Mouse (Mus musculus) gastrocnemius, adult 18-20 months (tissue): Measurements from ENCODE around the gene Lgi4. TPM values are rescaled to one million over a fixed set of nuclear protein-coding genes. Genes with fewer than 3 reads are reported as not detected.

Experiments
- DNase-seq: peaks from one replicate; pipeline ENCODE4 v3.0.0; 2021; ENCODE audit warnings: low spot score
- long read RNA-seq, 2 experiments: library from polyadenylated mRNA; stranded (forward); transcript quantifications; one replicate each; pipeline ENCODE4 v2.0.0; 2021
- total RNA-seq, 2 experiments: library from RNA; stranded (reverse); gene quantifications; 2 replicates each; pipeline ENCODE4 v1.2.3; 2021

Lgi4 gene
- total RNA-seq = 1 to 10 TPM; 1.7 to 3.5 TPM
- long read RNA-seq, experiment 1, full-length matches to known transcripts = 1 of 1 reads
- long read RNA-seq, experiment 1, partial matches to known transcripts = 0 of 1 reads
- long read RNA-seq, experiment 1, other reads (novel, unspliced or antisense) = 0 of 1 reads
- long read RNA-seq, experiment 2, partial matches to known transcripts = 1 of 1 reads
- long read RNA-seq, experiment 2, other reads (novel, unspliced or antisense) = 0 of 1 reads

DNA sequence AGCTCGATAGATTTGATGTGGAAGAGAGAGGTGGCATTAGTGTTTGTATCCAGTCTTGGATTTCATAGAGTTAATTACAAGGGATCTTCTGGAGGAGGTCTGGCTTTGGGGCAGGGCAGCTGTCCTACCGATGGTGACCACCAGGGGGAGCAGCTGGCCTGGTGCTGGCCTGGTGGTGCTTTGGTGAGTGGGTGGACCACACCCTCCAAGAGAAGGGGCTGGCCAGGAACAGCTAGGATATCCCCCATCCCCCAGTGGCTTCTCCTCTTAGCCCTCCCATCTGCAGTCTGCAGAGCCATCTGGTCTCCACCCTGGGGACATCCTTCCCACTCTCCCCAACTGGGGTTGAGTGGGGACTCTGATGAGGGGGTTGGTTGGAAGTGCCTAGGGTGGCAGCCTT lies at the start of gene Lgi4:
Gene Lgi4, plus strand, starts transcription at position 235 of the 400 bp plus-strand sequence.
- DNase-seq = peak; percentile 91

DNA sequence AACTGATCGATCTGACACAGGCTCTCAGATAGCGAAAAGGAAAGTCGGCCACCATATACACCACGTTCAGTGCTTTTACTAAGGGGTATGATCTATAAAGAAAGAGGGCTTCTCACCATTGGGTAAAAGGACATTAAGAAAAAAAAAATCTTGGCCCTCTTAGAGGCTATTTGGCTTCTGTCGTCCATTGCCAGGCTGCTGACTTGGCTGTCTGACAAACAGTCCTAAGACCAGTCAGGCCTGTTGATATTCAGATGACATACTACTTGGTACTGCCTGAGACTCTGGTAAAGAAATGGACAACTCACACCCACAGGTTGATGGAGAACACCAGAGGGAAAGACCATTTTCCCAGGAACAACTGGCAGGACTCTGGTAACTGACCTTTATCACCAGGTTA lies 46.2 kb upstream of the Lgi4 start:
- DNase-seq = no peak

DNA sequence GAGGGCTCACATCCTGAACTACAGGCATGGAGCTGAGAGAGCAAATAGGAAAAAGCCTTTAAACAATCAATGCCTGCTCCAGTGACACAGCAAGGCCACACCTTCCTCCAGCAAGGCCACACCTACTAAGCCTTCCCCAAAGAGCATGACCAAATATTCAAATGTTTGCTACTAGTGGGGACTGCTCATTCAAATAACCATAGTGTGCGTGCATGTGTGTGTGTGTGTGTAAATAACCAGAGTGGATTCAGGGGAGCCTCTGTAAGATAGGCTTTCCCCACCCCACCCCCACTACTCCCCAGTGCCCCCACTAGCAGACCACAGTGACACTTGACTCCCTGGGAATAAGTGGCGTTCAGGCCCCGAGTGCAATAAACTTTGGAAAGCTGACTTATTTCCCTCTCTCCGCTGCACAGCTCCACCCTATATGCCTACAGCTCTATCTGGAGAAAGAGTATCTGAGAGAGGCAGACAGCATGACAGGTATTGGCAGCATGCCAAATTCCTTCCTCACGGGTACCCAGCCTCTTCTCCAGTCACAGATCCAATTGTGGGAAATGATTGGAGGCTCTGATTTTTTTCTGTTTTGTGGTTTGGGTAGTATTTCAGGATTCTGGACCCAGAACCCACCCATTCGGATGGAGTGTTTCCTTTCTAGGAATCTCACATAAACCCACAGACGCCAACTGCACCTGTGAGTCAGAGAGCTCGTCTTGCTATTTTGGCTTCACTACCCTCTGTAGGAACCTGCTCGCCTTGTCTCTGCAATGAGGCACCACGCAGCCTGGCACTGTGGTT lies 41.8 kb upstream of the Lgi4 start:
- no peak for DNase-seq

DNA sequence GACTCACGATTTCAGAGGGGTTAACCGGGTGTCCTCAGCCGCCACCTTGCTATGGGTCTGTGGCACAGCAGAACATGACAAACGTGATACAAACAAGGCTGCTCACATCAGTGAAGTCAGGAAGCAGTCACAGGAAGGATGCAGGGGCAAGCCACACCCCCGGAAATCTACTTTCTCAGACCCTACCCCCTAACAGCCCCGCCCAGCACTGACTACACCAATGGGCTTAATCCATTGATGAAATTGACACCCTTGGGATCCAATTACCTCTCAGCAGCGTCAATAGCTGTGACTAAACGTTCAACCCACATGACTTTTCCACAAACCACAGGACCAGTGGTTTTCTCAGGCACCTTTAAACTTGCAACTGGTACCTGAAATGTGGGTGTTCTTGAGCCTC lies 30.5 kb upstream of the Lgi4 start:
- DNase-seq = no peak

DNA sequence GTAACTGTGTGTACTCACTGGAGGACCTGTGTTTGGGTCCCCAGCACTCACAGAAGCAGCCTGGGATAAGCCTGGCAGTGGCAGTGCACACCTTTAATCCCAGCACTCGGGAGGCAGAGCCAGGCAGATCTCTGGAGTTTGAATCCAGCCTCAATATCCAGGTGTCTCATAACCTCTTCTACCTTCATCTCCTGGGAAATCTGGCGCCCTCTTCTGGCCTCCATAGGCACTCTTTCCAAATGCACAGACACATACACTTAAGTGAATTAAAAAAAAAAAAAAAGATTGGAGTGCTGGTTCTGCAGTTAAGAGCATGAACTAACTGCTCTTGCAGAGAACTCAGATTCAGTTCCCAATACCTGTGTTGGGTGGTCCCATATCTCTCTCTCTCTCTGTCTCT lies 28.4 kb upstream of the Lgi4 start:
- no peak for DNase-seq

DNA sequence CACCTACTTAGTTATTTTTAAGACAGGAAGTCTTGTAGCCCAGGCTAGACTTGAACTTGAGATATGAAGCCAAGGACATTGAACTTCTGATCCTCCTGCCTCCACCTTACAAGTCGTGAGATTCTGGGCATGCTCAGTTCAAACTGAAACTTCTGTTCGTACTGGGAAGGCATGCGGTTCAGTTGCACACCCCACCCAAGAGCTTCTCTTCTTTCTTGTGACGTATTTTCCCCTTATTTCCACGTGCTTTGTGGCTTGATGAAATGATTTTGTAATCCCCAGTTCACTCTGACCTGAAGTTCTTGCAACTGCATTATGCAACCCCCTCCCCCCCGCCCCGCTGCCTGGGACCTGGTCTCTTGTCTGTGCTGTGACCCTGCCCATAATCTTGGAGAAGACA lies 27.4 kb upstream of the Lgi4 start:
- DNase-seq = no peak

DNA sequence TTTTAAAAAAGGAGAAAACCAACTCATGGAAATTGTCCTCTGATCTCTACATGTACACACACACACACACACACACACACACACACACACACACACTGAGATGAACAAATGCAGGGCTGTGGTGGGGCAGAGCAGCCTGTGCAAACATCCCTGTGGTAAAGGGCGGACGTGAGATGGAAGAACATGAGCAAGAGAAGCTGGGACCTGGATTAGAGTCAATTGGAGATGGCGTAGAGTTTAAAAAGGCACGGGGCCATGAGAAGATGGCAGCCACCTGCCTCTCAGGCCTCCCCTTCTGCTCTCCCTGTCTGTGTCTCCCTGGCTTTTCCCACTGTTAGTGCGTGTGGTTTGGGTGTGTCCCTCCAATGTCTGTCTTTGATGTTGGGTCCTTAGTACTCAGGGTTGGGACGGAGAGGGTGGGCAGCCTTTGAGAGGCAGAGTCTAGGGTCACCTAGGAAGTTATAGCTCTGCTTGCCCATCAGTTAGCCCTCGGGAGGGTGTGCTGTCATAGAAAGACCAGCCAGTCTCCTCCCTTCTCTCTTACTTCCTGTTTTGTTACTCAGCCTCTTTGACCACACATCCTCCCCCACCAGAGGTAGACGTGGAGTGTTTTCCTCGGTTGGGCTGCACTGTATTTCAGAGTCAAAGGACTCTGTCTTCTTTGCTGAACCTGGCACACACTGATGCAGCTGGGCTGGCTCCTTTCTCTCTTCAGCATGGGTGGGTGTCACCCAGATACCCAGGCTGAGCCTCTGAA lies 25.6 kb upstream of the Lgi4 start:
- DNase-seq = no peak

DNA sequence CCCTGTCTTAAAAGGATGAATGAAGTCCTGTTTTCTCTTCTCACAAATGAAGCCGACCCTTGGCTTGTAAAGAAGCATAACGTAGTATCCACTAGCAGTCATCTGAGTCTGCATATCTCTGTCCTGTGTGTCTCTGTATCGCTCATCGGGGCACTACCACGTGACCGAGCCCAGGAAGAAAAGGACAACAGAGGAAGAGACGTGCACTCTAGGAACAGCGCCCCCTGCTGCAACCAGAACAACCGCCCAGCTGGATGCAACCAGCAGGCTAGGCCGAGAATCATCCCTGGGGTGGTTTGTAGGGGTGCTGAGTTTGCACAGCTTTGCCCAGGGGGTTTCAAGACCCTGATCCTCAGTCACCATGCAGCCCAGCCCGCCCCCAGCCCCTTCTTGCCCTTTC lies 24.4 kb upstream of the Lgi4 start:
- no peak for DNase-seq

DNA sequence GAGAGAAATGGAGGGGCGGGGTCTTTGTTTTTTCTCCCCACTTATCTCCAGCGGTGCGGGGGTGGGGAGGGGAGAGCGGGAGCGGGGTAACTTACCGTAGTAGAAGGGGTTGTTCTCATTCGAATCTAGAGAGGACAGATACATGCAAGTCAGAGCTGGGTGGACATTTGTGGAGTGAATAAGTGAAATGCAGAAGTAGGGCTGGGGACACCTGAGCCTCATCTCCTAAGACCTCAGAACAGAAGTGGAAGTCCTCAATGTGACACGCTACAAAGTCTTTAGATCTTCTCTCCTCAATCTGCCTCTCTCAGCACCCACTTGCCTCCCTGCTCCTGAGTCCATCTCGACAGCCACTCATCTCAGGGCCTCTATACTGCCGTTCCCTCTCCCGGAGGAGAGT lies 23.9 kb upstream of the Lgi4 start:
- no peak for DNase-seq

DNA sequence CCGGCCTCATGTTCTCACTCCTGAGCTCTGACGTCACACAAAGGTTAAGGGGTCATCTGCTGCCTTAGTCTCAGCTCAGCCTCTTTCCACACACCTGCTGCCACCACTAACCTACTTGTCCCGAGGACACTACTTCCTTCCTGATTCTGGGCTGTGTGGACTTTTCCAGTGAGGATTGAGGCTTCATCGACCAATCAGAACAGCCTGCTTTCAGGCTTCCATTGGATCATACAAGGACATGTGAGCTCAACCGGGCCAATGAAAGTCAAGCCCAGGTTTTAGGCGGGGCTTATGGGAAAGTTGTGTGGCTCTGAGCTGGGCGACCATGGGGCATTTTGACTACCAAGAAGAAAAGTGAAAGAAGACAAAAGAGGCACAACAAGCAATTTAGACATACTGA lies 22.2 kb upstream of the Lgi4 start:
- DNase-seq = no peak

DNA sequence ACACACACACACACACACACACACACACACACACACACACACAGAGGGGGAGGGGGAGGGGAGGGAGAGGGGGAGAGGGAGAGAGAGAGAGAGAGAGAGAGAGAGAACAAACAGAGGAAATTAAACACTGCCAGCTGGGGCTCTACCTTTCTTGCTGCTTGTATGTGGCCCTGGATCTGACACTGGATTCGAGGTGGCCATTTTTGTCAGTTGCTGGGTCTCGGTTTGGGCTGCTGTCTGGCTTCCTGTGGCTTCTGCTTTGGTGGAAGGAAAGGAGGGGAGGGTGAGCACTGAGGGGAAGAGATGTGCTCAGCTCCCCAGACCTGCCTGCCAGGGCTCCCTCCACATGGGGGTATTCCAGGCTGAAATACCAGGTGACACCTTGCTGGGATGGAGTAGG lies 21.5 kb upstream of the Lgi4 start:
- no peak for DNase-seq

DNA sequence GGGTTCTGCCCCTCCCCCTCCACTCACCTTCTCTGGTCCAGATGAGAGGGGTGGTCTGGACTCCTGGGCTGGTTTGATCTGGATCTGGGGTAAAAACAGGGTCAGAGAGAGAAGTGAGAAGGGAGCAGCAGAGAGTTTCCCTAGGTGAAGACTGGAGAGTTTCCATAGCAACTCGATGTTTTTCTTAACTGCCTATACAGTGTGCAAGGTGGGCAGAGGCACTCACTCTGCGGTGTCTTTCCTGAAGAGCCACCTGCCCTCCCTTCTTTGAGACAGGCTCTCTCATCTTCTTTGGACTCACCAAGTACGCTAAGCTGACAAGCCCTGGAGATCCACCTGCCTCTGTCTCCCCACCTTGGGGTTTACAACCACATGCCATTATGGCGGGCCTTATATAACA lies 20.1 kb upstream of the Lgi4 start:
- DNase-seq = no peak

DNA sequence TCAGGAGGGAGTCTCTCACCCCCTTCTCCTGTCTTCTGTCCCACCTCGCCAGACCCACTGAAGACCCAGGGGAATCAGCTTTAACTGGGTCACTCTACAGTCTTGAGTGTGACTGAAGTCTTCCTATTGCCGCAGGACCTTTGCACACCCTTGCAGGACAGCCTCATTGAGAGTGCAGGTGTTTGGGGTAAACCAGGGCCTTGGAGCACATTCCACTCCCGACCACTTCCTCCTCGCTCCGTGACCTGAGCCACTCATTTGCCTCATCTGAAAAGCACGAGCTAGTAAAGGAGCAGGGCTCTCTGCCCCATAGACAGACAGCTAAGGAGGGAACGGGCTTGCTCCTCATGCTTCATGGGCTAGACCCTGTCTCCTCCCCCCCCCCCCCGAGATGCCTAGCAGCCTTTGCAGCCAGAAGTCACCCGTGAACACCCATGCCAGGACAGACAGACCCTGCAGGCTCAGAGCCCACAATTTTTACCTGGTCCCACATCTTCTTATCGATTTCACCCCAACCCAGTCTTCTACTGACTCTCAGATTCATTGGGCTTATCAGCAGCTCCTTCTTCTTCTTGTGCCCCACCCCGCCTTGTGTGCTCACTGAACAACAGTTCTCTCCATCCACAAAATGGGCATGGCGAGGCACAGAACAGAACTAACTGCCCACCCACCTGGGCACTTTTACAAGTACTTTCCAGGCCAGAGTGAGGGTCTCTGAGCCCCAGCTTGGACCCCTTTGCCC lies 18.7 kb upstream of the Lgi4 start:
- DNase-seq = no peak

DNA sequence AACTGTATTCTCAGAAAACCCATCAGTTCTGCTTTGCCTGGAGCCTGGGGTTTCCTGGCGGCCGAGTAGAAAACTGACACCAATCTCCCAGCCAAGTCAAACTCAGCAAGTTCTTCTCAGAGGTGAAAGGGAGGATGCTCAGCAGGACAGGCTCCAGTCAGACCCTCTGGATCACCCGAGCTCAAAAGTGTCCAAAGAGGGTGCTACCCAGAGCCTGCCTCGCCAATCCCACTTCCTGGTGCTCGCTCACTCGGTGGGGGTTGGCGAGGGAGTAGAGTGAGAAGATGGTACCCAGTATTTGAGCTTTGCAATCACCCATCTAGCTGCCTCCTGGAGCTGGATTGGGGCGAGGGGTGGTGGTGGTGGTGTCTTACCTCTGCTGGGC lies 18.1 kb upstream of the Lgi4 start:
- DNase-seq = no peak

DNA sequence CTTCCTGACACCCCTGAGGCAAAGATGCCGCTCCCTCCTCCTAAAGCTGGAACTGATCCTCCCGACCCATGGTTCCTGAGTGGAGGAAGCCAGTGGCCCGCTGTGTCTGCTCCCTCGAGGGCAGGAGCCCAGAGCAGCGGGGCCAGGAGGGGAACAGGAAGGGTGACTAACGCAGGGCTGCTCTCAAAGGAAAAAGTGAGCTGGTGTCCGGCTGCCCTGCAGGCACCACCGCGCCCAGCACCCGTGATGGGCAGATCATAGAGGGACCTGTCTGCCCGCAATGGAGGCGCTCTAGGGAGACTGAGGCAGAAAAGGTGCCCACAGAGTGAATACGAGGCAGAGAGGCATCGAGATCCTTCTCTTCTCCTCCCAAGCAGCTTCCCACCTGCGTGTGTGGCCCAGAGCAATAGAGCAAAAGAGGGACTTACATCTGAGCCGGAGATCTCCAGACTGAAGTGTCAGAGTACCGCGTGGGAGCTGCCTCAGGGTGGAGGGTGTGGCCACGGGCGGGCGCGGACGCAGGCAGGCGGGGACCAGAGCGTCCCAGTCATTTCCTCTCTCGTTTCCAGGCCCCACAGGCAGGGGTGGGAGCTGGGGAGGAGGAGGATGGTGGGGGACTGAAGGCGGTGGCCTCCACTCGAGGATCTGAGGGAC lies 17.4 kb upstream of the Lgi4 start:
- peak; percentile 47 for DNase-seq

DNA sequence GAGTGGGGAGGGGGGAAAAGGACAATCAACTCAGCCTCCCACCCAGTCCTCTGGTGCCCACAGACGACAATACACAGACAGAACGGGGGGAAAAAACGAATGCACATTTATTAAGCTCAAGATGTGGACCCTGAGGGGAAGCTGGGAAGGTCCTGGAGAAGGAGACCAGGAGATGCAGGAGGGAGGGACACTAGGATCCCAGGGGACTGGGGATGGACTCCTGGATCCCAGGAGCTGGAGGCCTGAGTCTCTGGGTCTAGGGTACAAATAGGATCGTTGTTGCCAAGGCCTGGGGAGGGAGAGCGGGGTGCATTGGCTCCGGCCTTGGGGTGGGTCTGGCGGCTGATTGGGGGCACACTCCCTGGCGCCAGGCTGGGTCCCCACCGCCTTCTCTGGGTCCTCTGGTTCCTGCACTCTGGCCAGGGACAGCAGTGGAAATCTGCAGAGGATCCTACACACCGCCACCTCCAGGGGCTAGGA lies 16.7 kb upstream of the Lgi4 start, which contains the start of gene Fxyd5:
Gene Fxyd5, minus strand, starts transcription at position 51 of the 480 bp plus-strand sequence.
- DNase-seq = no peak

DNA sequence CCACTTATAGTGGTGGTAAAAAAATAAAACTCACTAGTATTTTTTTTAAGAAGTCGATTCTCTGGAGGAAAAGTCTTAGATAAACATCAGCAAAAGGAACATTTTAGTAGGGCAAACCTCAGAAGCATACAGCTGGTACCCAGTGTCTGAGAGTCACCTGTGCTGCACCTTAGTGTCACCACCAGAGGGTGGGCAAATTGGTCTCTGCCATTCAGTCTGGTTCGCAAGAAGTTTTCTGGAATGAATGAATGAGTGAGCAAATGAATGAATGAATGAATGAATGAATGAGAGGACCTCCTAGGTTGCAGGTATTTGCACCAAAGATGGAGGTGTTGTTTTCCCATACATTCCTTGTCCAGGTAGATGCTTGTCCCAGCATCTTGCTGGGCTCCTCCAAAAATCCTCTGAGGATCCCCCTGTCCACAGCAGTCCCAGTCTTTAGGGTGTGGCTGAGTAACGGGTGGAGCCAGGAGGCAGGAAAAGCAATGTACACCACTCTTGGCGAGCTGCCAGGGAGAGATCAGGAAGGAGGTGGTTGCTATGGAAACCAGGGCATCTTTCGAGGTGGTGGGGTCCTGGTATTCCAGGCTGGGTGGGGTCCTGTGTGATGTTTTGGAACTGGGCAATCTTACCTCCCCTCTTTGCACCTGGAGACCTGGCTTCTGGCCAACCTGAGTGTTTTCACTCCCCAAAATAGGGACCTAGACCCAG lies 9.9 kb upstream of the Lgi4 start:
- DNase-seq = no peak

DNA sequence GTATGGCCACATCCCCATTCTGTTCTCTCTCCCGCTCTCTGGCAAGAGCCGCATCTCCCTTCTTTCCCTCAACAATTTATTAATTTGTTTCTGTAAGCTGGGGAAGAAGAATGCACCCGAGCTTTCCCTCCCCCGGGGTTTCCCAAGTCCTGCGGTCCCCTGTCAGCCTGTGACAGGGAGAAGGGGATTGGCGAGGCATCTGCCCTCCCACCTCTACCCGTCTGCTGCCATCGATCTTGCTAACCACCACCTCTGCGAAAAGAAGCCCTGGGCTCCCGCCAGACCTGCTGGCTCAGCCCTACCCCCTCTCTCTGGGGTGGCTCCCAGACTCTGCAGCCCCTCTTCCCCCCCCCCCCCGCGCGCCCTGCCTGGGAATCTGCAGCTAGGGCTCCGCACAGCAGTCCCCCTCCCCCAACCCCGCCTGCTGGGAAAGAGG lies 9.3 kb upstream of the Lgi4 start:
- no peak for DNase-seq

DNA sequence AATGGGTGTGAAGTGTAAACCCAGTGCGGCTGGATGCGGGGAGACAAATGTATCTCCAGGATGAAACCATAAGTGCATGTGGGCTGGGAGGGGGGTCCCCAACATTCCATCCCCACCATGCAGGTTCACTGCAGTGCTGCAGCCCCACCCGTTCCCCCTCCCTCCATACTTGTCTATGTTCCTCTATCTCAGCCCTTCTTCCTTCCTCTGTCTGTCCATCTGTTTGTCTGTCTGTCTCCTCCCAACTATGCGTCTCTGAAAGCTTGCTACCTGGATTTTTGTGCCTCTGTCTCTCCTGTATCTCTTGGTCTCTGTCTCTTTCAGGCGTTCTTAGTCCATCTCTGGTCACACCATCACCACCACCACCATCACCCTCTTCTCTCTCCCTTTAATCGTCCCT lies 8.7 kb upstream of the Lgi4 start:
- no peak for DNase-seq

DNA sequence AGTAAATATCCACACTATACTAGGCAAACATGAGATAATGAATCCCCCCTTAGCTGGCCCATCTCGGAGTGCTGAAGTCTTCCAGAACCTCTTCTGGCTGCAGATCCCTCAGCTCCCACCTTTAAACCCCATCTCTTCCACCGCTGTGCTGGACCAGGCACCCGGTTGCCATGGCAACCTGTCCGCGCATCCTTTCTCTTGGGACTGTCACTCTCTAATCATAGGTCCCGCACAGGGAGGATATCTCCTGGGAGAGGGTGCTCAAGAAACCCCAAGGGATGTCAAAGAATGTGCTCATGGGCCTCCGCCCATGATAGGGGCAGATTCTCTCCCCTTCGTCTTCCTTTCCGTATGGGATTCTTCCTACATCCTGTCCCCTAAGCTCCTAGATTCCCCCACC lies 8.2 kb upstream of the Lgi4 start:
- DNase-seq = no peak
